Mouse (Mus musculus) adipocyte (in vitro differentiated cells): Measurements from ENCODE around the gene 6430531B16Rik.

Source experiments
- DNase-seq: peaks from one replicate; pipeline ENCODE4 v3.0.0-alpha.2; 2016; ENCODE audit warnings: low spot score

Gene 6430531B16Rik

GRCm38 (mm10) chr7:139970216-139970919, 8.2 kb downstream of the 6430531B16Rik start:
- peak; percentile 10 for DNase-seq

- DNase-seq = peak; percentile 73
Observed at GRCm38 (mm10) chr7:139969348-139970130, 9.0 kb downstream of the 6430531B16Rik start.

DNA sequence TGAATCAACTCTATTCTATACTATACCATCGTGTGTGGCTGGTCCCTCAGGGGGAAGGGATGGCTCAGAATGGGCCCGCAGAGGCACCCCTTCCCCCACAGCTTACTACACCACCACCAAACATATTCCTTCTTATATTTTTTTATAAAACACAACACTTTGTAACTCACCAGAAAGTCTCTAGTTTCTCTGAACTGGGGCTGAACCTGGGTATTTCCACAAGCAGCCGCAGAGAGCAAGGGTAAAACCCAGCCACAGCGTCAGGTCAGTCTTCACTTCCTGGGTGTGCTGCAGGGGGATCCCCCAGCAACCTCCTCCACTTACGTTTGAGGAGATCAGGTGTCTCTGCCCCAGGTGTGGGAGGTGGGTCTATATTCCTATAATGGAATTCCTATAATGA, 10.1 kb downstream of the 6430531B16Rik start:
- no peak for DNase-seq

GRCm38 (mm10) chr7:139967175-139967574, 11.4 kb downstream of the 6430531B16Rik start:
- no peak for DNase-seq

- no peak for DNase-seq
Observed at GRCm38 (mm10) chr7:139963814-139964213, 14.7 kb downstream of the 6430531B16Rik start.

DNA sequence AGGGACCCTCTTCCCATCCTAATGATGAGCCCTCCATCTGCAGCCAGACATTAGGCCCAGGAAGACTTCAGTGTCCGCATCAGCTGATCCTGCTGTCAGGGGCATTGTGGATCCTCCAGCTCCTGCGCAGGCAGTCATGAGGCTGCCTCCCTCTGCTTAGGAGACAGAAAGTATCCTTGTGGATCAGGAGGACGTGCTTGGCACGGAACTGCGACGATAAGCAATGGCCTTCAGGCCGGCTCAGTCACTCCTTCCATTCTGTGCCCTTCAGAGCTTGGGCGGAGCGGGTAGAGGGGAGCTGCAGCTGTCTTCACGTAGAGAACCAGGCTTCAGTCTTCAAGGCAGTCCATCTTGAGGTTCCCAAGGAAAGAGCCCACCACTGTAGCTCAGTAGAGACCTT, 17.4 kb downstream of the 6430531B16Rik start:
- no peak for DNase-seq

GRCm38 (mm10) chr7:139957958-139958357, 20.6 kb downstream of the 6430531B16Rik start:
- DNase-seq = no peak

DNA sequence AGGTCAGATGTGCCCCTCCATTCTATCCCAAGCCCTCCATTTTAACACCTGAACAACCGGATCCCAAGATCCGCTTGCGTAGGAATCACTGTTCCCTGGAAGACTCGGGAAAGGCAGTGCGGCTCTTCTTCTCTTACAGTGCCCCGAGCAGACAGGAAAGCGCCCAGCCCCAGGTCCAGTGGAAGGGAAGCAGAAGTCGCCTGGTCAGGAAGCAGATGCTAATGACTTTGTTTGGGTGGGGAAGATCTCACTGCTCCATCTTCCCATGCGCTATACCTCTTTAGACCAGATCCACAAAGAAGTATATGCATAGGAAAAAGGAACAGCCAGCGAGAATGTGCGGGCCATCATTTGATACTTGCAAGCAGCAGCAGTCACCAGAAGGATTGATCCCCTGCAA, 21.1 kb downstream of the 6430531B16Rik start:
- DNase-seq = no peak

- DNase-seq = no peak
Observed at GRCm38 (mm10) chr7:139956658-139957057, 21.9 kb downstream of the 6430531B16Rik start.

DNA sequence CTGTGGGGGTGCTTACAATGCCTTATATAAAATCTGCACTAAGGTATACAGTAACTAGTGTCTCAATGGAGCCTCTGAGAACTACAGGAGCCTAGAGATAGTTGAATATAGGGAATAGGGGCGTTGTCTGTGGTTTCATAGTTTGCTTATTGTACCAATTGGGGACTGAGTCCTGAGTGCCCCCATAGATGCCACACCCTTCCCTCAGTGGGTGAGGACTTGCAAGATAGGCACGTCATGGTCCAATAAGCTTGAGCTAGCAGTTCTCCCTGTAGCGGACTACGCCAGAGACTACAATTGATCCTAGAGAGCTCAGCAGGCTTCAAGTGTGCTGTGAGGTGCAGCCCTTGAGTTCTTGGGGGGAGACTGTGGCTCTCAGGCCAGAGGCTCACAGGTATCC, 23.1 kb downstream of the 6430531B16Rik start:
- DNase-seq = no peak

DNA sequence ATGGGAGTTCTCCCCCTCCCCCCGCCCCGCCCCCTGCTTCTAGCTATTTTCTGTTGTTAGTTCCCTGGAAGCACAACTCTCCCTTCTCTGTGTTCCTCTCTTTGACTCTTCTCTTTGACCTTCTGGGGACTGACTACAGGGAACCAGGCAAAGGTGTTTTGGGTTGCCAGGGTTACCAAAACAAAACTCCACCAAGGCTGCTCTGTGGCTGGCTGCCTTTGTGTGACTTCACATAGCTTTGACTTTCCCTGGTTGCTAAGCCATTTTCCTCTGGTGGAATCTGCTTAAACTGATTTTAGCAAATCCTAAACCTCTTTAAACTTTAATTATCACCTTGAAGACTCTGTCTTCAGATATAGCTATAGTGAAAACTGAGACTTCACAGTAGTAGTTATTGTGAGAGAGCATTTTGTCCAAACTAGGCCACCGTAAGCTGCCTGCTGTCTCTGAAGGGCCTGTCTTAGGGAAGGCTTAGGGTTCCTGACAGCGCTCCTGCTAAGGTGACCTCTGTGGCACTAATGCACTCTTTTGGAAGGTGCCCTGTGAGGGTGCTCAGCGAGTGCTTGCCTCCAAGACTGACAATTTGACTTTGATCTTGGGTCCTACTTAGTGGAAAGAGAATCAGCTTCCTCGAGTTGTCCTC, 26.4 kb downstream of the 6430531B16Rik start:
- no peak for DNase-seq

DNA sequence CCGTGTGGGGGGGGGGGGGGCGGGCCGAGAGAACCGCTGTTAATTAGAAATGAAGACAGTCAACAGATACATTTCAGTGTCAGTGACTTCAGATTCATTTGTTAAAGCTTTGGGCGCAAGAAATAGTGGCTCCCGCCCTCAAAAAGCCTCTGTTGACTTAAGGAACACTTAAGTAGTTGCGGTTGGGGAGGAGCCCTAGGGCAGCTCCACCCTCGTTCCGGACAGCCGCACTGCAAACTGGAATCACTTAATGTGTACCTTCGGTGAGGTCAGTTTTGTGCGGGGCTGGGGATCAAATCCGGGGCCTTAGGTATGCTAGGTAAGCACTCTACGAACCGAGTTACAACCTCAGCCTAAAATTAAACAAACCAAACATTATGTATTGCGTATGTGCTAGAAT, 27.5 kb downstream of the 6430531B16Rik start:
- no peak for DNase-seq

DNA sequence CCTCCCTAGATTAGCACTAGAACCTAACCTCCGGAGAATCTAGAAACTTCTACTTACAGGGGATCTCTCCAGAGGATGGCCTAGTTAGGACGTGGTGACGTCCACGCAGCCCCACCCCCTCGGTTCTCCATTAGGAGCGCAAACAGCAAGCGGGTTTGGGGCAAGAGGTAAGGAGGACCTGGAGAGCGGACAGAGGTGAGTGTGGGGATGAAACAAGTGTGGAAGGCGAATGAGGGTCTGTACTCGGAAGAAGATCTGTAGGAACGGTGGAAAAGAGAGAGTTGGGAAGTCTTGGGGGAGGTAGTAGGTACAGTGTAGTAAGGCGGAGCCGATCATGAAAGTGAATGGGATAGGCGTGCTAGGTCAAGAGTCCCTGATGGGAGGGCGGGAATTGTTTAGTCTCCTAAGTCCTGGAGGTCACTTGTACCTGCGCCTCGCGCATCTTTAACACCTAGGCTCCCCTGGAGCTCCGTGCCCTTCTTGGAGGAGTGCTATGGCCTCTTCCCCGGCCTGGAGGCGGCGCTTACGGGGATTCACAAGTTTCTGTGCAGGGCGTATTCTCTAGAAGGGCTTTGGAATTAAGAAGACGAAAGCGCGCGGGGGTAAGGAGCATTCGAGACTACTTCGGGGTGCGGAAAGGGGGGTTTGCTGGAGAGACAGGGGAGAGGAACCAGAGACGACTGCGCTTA, 28.1 kb downstream of the 6430531B16Rik start:
- DNase-seq = no peak

DNA sequence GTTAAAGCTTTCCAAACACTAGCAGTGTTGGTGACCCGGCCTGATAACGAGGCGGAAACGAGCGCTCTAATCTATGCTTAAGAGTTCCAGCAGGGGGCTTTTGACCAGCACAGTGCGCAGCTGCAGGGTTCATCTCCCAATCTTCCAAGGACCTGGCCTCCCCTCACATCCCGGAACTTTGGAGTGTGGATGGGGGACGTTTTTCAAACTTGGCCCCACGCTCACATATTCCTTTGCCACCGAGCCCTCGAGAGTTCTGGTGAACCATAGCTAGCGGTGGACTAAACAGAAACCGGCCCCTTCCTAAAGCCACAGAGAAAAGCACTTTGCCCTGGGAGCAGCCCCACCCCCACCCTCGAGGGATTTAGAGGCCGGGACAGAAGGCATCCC, 28.7 kb downstream of the 6430531B16Rik start:
- DNase-seq = no peak

DNA sequence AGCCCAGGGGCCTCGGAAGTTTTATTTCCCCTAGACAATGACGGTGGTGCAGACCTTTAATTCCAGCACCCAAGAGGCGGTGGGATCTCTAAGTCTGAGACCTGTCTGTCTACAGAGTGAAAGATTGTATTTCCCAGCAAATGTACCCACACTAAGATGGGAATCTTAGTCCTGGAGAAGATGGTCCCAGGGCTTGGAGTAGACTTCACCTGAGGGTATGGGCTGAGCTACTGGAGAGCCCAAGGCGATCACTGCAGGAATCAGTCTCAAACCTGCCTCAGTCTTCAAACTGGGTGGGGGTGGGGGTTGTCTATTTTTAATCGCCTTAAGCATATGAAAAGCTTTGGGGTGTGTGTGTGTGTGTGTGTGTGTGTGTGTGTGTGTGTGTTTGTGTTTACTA, 32.5 kb downstream of the 6430531B16Rik start:
- DNase-seq = no peak

- DNase-seq = no peak
Observed at GRCm38 (mm10) chr7:139945516-139945915, 33.0 kb downstream of the 6430531B16Rik start.

DNA sequence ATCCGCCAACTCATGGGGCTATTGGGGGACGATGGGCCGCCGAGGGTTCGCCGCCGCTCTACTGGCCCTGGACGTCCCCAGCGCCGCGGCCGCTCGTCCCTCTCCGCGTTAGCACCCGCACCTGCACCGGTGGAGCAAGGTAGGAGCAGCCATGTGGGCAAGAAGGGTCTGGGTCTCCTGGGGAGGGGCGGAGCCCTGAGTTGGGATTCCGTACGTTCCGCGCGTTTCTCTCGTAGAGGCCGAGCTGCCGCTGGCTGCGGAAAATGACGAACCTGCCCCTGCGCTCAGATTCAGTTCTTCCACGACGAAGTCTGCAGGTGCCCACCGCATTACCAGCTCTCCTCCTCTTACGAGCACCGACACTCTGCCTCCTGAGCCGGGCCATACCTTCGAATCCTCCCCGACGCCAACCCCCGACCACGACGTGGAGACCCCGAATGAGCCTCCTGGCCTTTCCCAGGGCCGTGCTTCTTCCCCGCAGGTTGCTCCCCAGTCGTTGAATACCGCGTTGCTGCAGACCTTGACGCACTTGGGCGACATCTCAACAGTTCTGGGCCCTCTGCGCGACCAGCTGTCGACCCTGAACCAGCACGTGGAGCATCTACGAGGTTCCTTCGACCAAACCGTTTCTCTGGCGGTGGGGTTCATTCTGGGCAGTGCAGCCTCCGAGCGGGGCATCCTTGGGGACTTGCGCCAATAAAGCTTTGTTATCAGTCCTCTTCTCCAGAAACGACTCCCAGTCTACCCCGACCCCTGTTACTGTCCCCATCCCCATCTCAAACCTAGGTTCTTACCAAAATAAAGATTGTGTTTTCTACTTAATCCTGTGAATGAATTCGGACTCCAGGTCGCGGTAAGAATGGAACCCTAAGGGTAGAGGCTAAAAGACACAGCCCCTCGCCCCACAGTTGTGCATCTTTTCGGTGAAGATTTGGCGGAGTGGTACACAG, 34.0 kb downstream of the 6430531B16Rik start:
- no peak for DNase-seq

DNA sequence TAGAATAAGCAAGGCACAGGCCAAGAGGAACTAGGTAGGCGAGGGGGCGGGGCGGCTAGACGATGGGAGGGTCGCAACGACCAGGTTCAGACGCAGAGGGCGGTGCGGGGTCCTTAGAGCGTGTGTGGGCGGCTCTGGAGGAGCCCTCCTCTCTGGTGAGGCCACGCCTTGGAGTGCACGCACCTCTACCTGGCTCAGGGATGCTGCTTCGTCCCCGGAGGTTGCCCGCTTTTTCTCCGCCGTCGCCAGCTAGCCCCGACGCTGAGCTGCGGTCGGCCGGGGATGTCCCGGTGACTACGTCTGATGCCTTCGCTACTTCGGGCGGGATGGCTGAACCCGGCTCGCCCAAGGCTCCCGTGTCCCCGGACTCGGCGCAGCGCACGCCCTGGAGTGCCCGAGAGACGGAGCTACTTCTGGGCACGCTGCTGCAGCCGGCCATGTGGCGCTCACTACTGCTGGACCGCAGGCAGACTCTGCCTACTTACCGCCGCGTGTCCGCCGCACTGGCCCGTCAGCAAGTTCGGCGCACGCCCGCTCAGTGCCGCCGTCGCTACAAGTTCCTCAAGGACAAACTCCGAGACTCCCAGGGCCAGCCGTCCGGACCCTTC, 34.8 kb downstream of the 6430531B16Rik start, which contains the start of gene Utf1:
Gene Utf1, plus strand, starts transcription at position 116 of the 608 bp plus-strand sequence.
- DNase-seq = no peak

GRCm38 (mm10) chr7:139940476-139941209, 37.9 kb downstream of the 6430531B16Rik start:
- no peak for DNase-seq

DNA sequence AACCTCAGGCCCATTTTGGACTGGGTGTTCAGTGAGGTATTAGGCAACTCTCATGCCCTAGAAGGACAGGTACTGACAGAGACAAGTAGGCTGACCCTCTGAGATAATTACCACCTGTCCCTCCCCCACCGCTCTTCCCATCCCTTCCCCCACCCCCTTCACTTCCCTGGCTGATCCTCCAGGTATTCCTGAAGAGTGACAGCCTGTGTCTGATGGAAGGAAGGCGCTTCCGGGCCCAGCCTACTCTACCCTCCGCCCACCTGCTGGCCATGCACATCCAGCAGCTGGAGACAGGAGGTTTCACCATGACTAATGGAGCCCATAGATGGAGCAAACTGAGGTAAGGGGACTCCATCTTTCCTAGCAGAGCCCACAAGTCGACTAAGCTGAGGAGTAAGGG, 40.7 kb downstream of the 6430531B16Rik start:
- no peak for DNase-seq
